Mouse (Mus musculus) embryo, embryonic 10 days (tissue): ENCODE data around the gene Wdr73.

Experiments used
- DNase-seq: peaks from one replicate; pipeline ENCODE4 v3.0.0-alpha.2; 2015; ENCODE audit warnings: low spot score

Wdr73 gene

DNA sequence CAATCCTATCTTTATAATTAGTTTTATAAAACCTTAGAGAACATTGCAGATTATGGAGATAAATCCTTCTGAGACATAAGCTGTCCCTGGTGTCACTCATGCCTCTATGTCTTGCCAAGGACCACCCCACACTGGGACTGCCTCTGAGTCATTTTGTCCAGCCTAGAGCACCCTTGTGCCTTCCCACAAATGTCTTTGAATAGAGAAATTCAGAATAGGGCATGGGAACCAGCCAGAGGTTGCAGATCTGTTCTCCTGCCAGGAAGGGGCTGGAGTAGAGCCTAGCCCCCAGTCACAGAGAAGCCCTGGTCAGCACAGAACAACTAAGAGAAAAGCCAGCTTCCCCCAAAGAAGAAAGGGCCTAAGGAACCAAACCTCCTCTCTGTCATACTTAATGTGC, 45.8 kb downstream of the Wdr73 start:
- DNase-seq: no peak

DNA sequence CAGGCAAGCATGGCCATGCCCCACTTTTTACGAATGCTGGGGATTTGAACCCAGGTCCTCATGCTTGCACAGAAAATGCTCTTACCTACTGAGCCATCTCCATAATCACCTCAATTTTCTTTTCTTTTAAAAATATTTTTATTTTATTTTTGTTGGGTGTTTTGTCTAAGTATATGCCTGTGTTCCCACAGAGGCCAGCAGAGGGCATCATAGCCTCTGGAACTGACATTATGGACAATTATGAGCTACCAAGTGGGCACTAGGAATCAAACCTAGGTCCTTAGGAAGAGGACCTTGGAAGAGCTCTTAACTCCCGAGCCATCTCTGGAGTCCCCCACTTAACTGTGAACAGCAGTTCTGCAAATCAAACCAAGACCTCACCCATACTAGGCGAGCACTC, 47.9 kb downstream of the Wdr73 start:
- DNase-seq: no peak

DNA sequence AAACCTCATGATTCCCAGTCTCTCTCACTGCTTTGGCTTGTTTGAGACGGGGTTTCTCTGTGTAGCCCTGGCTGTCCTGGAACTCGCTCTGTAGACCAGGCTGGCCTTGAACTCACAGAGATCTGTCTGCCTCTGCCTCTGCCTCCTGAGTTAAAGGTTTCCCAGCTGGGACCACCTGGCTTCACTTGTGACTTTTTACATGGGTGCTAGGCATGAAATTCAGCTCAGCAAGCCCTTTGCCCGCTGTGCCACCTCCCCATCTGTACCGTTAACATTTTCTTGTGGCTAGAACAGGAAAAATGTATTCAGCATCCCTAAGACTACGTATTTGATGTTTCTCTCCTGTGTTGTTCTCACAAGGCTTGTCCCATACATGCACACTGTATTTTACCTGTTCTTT, 50.5 kb downstream of the Wdr73 start:
- DNase-seq: no peak

DNA sequence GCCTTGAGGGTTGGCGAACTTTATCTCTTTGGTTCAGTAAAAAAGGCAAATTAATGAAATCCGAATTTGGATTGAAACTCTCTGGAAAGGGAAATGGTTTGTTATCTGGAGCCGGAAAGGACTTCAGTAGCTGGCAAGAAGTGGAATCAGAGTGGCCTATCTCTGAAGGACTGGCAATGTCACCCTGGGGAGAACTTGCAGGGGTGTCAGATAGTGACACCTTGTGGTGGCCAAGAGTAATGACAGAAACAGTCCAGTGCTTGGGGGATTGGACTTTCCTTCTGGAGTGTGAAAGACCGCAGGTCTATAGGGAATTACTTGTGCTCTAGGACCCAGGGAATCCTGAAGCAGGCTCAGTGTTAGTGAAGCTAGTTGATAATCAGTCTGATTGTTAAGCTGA, 51.4 kb downstream of the Wdr73 start:
- peak; percentile 80 for DNase-seq

DNA sequence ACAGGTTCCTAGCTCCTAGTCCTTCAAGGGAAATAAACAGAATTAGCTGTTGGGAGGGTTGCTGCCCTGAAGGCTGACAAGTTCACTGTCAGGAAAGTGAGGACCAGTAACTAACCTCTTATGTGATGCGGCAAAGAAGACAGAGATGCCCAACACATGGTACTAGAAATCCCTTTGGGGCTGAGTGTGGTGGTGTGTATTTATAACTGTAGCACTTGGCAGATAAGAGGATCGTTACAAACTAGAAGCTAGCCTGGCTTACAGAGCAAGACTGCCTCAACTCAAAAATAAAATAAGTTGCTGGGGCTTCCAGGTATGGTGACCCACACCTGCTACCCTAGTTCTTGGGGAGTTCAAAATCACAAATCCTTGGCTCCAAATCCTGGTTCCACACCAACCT, 51.8 kb downstream of the Wdr73 start:
- DNase-seq: no peak

DNA sequence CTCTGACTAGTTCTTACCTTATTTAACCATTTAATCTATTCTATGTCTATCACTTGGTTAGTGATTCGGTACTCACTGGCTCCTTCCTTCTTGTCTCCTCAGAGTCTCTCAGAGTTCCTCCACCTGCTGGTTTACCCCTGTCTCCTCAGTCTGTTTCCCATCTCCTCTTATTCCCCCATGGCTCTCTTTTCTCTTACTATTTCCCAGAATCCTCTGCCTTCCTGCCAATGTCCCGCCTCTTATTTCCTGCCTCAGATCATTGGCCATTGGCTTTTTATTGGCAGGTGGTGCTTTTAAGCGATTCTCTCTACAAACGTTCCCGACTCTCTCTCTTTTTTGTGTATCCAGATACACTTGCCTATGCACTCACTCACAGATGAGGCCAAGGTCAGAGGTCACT, 54.4 kb downstream of the Wdr73 start:
- no peak for DNase-seq

DNA sequence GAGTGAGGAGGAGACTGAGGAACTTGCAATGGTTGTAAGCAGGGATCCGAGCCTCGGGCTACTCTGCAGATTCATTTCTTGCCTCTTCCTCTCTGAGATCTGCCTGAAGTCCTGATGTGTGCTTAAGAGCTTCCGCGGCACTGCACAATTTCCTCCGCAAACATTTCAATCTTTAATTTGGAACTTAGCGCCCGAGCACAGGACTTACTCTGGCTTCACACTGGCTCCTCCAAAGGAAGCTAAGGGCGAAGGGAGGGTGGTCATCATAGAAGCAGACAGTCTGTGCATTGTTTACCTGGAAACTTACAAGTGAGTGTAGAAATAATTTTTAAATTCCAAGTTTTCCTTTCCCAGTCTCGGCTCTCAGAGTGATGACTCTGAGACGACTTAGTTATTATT, 54.8 kb downstream of the Wdr73 start:
- DNase-seq: no peak

DNA sequence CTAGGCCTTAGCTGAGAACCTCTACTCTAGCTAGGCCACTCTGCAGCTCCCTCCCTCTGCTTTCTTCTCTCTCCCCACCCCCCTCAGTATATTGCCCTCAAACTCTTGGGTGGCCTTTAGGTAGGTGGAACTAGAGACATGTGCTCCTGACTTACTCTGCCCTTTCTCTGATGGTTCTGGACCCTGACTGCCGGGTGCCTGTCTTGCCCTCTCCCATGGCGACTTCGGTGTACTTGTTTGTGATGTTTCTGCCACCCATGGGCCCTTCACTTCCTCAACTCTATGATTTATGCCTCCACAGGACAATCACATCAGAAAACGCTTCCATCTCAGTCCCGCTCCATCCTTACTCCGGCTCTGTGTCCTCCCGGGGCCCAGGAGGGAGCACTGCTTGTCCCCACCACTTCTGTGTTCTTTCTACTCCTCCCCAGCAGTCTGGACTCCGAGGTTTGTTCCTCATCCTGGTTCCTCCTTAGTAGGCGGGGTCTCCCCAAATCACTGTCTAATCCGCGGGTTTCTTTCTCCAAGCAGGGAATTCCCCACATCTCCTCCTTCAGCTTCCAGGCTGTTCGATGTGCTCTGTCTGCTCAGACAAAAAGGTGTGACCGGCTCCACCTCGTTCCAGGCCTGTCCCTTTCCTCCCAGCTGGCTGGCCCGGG, 55.3 kb downstream of the Wdr73 start:
- DNase-seq: no peak

DNA sequence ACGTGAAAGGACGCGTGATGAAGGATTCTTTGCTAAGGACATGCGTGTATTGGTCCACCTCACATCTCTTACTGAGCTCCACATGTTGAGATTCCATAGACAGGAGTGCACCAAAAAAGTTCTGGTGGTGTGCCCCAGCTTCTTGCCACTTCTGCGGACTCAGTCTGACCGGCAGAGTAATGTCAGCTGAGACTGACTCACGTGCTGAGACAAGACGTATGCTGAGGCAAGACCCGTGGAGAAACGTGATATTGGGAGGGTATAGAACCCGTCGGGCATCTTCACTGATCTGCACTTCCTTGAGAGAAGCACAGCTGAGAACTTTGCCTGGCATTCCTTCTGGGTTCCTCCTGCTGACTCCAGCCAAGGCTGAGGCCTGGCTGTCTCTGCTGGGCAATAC, 56.4 kb downstream of the Wdr73 start:
- no peak for DNase-seq

DNA sequence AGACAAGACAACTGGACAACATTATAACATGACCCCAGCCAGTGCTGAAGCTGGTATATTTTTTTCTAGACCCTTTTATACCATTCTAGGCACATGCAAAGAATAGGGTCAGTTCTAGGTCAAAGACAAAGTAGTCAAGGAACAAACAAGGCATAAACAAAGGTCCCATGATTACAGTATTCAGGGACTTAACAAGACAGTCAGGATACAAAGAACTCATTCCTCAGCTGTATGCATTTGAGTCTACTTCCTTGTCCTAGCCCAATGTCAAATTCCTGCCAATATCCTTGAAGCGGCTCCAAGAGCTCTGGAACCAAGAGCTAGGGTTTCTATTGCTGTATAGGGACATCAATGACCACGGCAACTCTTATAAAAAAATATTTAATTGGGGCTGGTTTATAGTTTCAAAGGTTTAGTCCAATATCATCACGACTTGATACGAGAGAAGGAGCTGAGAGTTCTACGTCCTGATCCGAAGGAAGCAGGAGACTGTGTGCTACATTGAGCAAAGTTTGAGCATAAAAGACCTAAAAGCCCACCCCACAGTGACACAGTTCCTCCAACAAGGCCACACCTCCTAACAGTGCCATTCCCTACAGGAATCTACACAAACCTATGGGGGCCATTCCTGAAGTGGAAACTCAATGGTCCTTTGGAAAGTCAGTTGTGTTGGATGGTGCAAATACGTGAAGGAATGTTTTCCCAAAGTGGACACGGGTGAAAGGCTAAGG, 57.0 kb downstream of the Wdr73 start:
- DNase-seq: no peak

DNA sequence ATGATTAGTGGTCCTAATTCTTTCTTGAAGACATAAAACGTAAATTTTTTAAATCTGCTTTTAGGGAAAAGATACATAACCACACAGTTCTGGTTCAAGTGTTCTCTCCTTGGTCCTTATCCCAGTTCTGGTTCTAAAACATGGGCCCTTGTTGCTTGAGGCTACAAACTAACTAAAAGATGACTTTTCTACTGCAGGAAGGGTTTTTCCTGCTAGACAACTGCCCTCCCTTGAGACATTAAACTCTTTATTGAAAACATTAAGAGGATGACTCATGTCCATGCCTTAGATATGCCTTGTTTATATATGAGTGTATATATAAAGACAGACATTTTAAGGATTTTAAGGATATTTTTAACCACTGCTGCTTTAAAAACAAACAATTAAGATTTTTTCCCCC, 57.9 kb downstream of the Wdr73 start:
- DNase-seq: no peak

DNA sequence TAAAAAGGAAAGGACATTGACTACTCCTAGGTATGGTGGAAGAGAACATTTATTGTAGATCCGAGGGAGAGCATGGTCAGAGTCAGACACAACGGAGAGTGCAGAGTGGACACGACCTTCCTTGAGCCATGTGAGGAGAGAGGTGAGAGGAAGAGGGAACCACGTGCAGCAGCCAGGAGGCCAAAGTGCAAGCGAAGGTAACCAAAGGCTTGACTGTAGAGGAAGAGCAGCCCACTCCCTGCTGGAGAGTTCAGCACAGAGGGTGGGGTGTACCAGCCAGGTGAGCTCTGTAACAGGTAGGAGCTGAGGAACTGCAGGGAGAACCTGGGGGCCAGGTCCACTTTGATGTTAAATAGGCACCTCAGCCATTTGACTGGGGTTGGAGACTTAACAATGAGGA, 58.9 kb downstream of the Wdr73 start:
- DNase-seq: no peak

DNA sequence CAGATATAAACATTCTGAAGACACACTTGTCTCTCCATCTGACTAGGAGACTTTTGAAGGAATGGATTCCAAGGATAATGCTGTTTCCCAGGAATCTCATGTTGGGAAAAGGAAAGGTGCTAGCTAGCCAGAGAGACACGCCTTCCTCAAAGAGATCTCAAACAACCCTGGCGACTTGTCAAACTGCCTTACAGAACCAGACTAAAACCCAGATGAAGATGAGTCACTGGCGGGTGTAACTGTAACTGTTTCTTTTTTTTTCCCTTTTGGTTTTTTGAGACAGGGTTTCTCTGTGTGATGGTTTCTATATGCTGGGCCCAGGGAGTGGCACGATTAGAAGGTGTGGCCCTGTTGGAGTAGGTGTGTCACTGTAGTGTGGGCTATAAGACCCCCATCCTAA, 60.1 kb downstream of the Wdr73 start:
- DNase-seq: no peak
